Mouse (Mus musculus) spleen, adult 2 months (tissue): ENCODE measurements around the gene Nek5. TPM values are rescaled to one million over a fixed set of nuclear protein-coding genes. Genes with fewer than 3 reads are reported as not detected.
"Not testable (repeated sequence)": the region's sequence is repeated elsewhere in the genome, so short reads cannot be mapped to it uniquely, and the experiment has no call there.

Experiments used
- DNase-seq, 2 experiments: peaks; one replicate each; pipeline versions ENCODE4 v3.0.0 to v3.0.0-alpha.2; 2012 to 2021; ENCODE audit warnings: low spot score in 2 of 2, low read depth in 1 of 2
- H3K27ac ChIP-seq: fragments of 200-500 bp; 2 replicates; pipeline ENCODE4 v1.5.1; 2012; ENCODE audit warnings: low read length, inconsistent platforms; ENCODE audit not compliant: insufficient read depth
- H3K27me3 ChIP-seq: fragments of 200-500 bp; 2 replicates; pipeline ENCODE4 v1.6.1; 2012; ENCODE audit warnings: mild to moderate bottlenecking, moderate library complexity, low read length, inconsistent platforms; ENCODE audit not compliant: control insufficient read depth, insufficient read depth
- H3K36me3 ChIP-seq: fragments of 200-500 bp; 2 replicates; pipeline ENCODE4 v1.6.1; 2012; ENCODE audit warnings: mild to moderate bottlenecking, low read length, inconsistent platforms; ENCODE audit not compliant: control insufficient read depth, insufficient read depth
- H3K4me1 ChIP-seq: fragments of 200-500 bp; 2 replicates; pipeline ENCODE4 v1.6.1; 2011; ENCODE audit warnings: inconsistent platforms; ENCODE audit not compliant: control insufficient read depth, insufficient read depth, insufficient read length
- H3K4me3 ChIP-seq: fragments of 200-500 bp; 2 replicates; pipeline ENCODE4 v1.5.1; 2011; ENCODE audit warnings: mild to moderate bottlenecking, inconsistent platforms; ENCODE audit not compliant: insufficient read depth, insufficient read length; ENCODE audit errors: extremely low read depth
- CTCF ChIP-seq: fragments of 200-500 bp; IDR thresholded peaks from 2 replicates; pipeline ENCODE4 v1.5.1; 2011; ENCODE audit warnings: mild to moderate bottlenecking, inconsistent platforms; ENCODE audit not compliant: insufficient read depth, insufficient read length, insufficient replicate concordance; ENCODE audit errors: extremely low read depth
- POLR2A ChIP-seq: fragments of 200-500 bp; IDR thresholded peaks from 2 replicates; pipeline ENCODE4 v1.6.1; 2011; ENCODE audit warnings: low read depth, low read length, inconsistent platforms
- WGBS: fragments of 180-500 bp; shearing (Covaris S2); methylation state at CpG from one replicate; pipeline ENCODE4 v1.1.7; 2018; 5-methylcytosine and 5-hydroxymethylcytosine counted together
- polyA plus RNA-seq: library from polyadenylated mRNA; depleted of rRNA; stranded (reverse); fragments of >200 nt; gene quantifications from 2 replicates; pipeline ENCODE4 v1.2.3, GENCODE M21; 2012

The Nek5 gene
- polyA plus RNA-seq, 1 experiment: not detected

GRCm38 (mm10) chr8:22142592-22142991 is 17.7 kb upstream of the Nek5 start:
- TF ChIP-seq CTCF (no peak), POLR2A (no peak)
- 95% methylated on average over 4 of the region's 4 CpGs for WGBS

DNA sequence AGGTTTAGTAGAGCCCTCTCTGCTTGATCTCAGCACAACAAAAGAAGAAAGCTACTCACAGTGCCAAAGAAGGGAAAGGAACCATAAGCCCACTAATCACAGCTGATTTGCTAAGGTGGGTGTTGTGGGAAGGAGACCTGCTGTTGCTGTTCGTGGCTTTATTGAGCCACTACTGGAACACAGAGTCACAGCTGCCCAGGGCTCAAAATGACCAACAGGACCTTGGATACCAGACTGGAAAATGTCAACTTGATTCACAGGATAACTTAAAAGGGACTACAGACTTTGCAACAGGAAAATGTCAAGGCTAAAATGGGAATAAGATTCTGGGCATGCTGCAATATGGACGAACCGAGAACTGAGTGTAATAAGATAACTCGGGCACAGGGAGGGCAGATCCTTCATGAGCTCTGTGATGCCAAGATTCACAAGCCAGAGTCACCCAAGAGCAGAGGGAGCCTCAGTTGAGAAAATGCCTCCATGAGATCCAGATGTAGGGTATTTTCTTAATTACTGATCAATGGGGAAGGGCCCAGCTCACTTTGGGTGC is 17.1 kb upstream of the Nek5 start:
- Histone ChIP-seq H3K4me3 (no peak overlapping the region), H3K27ac (no peak overlapping the region), H3K4me1 (no peaks in the 10 kb centered on the region), H3K36me3 (peaks cover 2% of the 10 kb centered on the region; the same call in 1 of the 2 replicates), H3K27me3 (no peaks in the 10 kb centered on the region)
- TF ChIP-seq CTCF: no peak
- TF ChIP-seq POLR2A: no peak
- DNase-seq: no peak
- 96% methylated on average over 4 of the region's 4 CpGs for WGBS

More at GRCm38 (mm10) chr8:22142592-22142991, 17.7 kb upstream of the Nek5 start:
- no peaks in the 10 kb centered on the region for H3K4me1 ChIP-seq
- DNase-seq: no peak
- peaks cover 2% of the 10 kb centered on the region; the same call in 1 of the 2 replicates for H3K36me3 ChIP-seq
- no peak overlapping the region for H3K27ac ChIP-seq
- H3K27me3 ChIP-seq: no peaks in the 10 kb centered on the region
- no peak overlapping the region for H3K4me3 ChIP-seq

DNA sequence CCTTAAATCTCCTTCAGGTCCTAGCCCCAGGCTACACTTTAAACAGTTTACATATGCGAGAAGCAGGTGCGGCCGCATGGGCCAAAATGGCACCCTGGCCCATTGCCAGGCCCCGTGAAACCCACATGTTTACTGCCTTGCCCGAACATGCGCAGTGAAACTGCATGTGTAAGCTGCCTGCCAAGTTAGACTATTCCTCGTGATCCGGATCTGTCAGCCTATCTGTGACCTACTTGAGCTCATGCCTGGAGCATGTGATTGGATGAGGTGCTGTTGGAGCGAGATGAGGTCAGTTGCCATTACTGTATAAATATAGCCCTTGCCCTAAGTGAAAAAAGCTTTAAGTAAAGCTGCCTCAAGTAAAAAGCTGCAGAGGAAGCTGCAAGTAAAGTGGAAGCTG is 11.6 kb upstream of the Nek5 start:
- H3K4me3 ChIP-seq, H3K36me3 ChIP-seq, DNase-seq, H3K4me1 ChIP-seq, H3K27me3 ChIP-seq, H3K27ac ChIP-seq: not testable (repeated sequence)
- WGBS: 97% methylated on average over 9 of the region's 9 CpGs

DNA sequence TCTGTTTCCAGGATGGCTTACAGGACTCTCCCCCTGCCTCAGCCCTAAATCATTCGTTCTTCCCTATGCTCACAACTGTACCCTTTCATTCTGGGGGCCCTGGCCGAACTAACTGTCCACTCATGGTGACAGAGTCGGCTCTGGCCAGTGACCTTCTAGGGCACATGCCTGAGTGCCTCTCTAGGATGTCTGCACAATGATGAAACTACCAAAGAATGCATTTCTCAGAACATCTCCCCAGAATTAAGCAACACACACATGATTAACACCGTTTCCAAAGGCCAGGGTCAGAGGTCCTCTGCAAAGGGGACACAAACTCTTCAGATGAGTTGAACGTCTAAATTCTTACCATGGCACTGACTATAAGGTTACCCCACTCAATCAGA is 9.9 kb upstream of the Nek5 start:
- TF ChIP-seq CTCF: no peak
- TF ChIP-seq POLR2A: no peak
- peaks cover 1% of the 10 kb centered on the region; the same call in 1 of the 2 replicates for H3K36me3 ChIP-seq
- no peak overlapping the region for H3K27ac ChIP-seq
- no peak for DNase-seq
- H3K27me3 ChIP-seq: no peaks in the 10 kb centered on the region
- H3K4me3 ChIP-seq: no peak overlapping the region
- H3K4me1 ChIP-seq: no peaks in the 10 kb centered on the region
- 92% methylated on average over 5 of the region's 5 CpGs for WGBS

GRCm38 (mm10) chr8:22134078-22134749 is 9.4 kb upstream of the Nek5 start:
- no peaks in the 10 kb centered on the region for H3K4me1 ChIP-seq
- DNase-seq: no peak
- H3K27me3 ChIP-seq: no peaks in the 10 kb centered on the region
- H3K36me3 ChIP-seq: peaks cover 1% of the 10 kb centered on the region; the same call in 1 of the 2 replicates
- H3K27ac ChIP-seq: no peak overlapping the region
- WGBS: 92% methylated on average over 7 of the region's 7 CpGs
- TF ChIP-seq POLR2A: no peak
- TF ChIP-seq CTCF: no peak
- no peak overlapping the region for H3K4me3 ChIP-seq

DNA sequence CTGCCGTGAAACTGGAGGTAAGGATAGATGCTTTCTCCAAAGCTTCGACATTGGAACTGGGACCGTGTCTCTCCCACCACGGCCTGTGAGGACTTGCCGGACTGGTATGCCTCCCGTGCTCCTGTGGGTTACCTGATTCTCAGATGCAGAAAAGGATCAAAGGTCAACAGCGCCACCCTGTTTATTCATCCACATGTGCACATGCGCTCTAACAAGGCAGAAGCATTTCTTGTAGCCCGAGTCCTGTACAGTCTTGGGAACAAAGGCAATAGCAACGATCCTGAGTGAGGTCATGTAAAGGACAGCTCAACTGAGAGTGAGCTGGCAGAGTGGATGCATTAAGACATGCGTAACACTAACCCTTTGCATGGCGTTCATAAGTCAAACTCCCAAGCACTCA is 7.2 kb upstream of the Nek5 start:
- Histone ChIP-seq H3K36me3 (peaks cover 1% of the 10 kb centered on the region; the same call in 1 of the 2 replicates), H3K4me1 (no peaks in the 10 kb centered on the region), H3K27me3 (no peaks in the 10 kb centered on the region), H3K27ac (no peak overlapping the region), H3K4me3 (no peak overlapping the region)
- TF ChIP-seq POLR2A (no peak), CTCF (no peak)
- WGBS: 95% methylated on average over 12 of the region's 12 CpGs
- DNase-seq: no peak

GRCm38 (mm10) chr8:22107020-22107419 is 17.8 kb downstream of the Nek5 start:
- no peak overlapping the region for H3K27ac ChIP-seq
- no peaks in the 10 kb centered on the region for H3K4me1 ChIP-seq
- no peaks in the 10 kb centered on the region for H3K36me3 ChIP-seq
- 77% methylated on average over 4 of the region's 4 CpGs for WGBS
- TF ChIP-seq POLR2A (no peak), CTCF (no peak)
- H3K4me3 ChIP-seq: no peak overlapping the region
- DNase-seq: no peak
- no peaks in the 10 kb centered on the region for H3K27me3 ChIP-seq
